Mouse (Mus musculus) embryo, embryonic 11 days (tissue): ENCODE data around the gene Bri3bp.
A peak's percentile ranks its signal among the peaks of the same experiment; 100 is the strongest.
"Not testable (repeated sequence)": the region's sequence is repeated elsewhere in the genome, so short reads cannot be mapped to it uniquely, and the experiment has no call there.

Experiments used
- DNase-seq: peaks from one replicate; pipeline ENCODE4 v3.0.0-alpha.2; 2015

The Bri3bp gene

GRCm38 (mm10) chr5:125409348-125410090, 31.8 kb upstream of the Bri3bp start:
- peak; percentile 75 for DNase-seq

GRCm38 (mm10) chr5:125411972-125412530, 29.3 kb upstream of the Bri3bp start:
- no peak for DNase-seq

GRCm38 (mm10) chr5:125412536-125412935, 28.8 kb upstream of the Bri3bp start:
- DNase-seq, result not testable (repeated sequence)

GRCm38 (mm10) chr5:125413763-125414162, 27.6 kb upstream of the Bri3bp start:
- DNase-seq, result no peak

- no peak for DNase-seq
These were observed 25.2 kb upstream of the Bri3bp start for GRCm38 (mm10) chr5:125416183-125416582.

- no peak for DNase-seq
These were observed 22.7 kb upstream of the Bri3bp start for GRCm38 (mm10) chr5:125418636-125419035.

- no peak for DNase-seq
These were observed 22.2 kb upstream of the Bri3bp start for GRCm38 (mm10) chr5:125419124-125419523.

GRCm38 (mm10) chr5:125425698-125426276, 15.6 kb upstream of the Bri3bp start:
- no peak for DNase-seq

GRCm38 (mm10) chr5:125426343-125426742, 15.0 kb upstream of the Bri3bp start:
- no peak for DNase-seq

GRCm38 (mm10) chr5:125432324-125432723, 9.0 kb upstream of the Bri3bp start:
- not testable (repeated sequence) for DNase-seq

- peak; percentile 97 for DNase-seq
These were observed 7.5 kb upstream of the Bri3bp start, which contains the start of gene Dhx37 for GRCm38 (mm10) chr5:125433793-125434337. Dhx37 (minus strand) TSS chr5:125434121.

- DNase-seq, result not testable (repeated sequence)
These were observed 7.0 kb upstream of the Bri3bp start for GRCm38 (mm10) chr5:125434347-125434746.

- peak; percentile 54 for DNase-seq
These were observed 660 bp upstream of the Bri3bp start for GRCm38 (mm10) chr5:125440583-125441233.

GRCm38 (mm10) chr5:125442136-125442995, 998 bp downstream of the Bri3bp start:
- peak; percentile 21 for DNase-seq

GRCm38 (mm10) chr5:125443335-125443734, 2.0 kb downstream of the Bri3bp start:
- DNase-seq, result no peak

GRCm38 (mm10) chr5:125443915-125444314, 2.5 kb downstream of the Bri3bp start:
- no peak for DNase-seq

GRCm38 (mm10) chr5:125444554-125444953, 3.2 kb downstream of the Bri3bp start:
- DNase-seq, result no peak

- DNase-seq, result no peak
These were observed 5.0 kb downstream of the Bri3bp start for GRCm38 (mm10) chr5:125446344-125446743.

- DNase-seq, result no peak
These were observed 6.7 kb downstream of the Bri3bp start for GRCm38 (mm10) chr5:125448026-125448425.

GRCm38 (mm10) chr5:125448631-125449030, 7.3 kb downstream of the Bri3bp start:
- no peak for DNase-seq

- no peak for DNase-seq
These were observed 7.9 kb downstream of the Bri3bp start for GRCm38 (mm10) chr5:125449306-125449705.

- no peak for DNase-seq
These were observed 11.2 kb downstream of the Bri3bp start for GRCm38 (mm10) chr5:125452573-125452972.
